Mouse (Mus musculus) mouse embryonic stem cell (cell line): Measurements from ENCODE around the gene Dgat2.

Source experiments
- in situ Hi-C, 2 experiments: fragments of 300-500 bp; cut with MboI; formaldehyde crosslinking; loops; 1 replicate in 1 of 2; 3 replicates in 1 of 2; pipeline ENCODE4 v1.14.3; 2019 to 2020; ENCODE audit warnings: low sequenced_read_pairs in 2 of 2, low pct_unique_long_range_greater_than_20kb in 1 of 2, mixed read lengths in 1 of 2; ENCODE audit not compliant: unreplicated experiment in 1 of 2

The Dgat2 gene

GRCm38 (mm10) chr7:99147494-99147893 is 35.0 kb downstream of the Dgat2 start:
- in situ Hi-C loops: no loop called here

GRCm38 (mm10) chr7:99146906-99147305 is 35.6 kb downstream of the Dgat2 start:
- in situ Hi-C loops: no loop called here

GRCm38 (mm10) chr7:99146011-99146410 is 36.5 kb downstream of the Dgat2 start:
- in situ Hi-C loops: no loop called here

- in situ Hi-C loops: no loop called here
Observed at GRCm38 (mm10) chr7:99144616-99145015, 37.9 kb downstream of the Dgat2 start.

- in situ Hi-C loops: no loop called here
Observed at GRCm38 (mm10) chr7:99143244-99143643, 39.3 kb downstream of the Dgat2 start.

- in situ Hi-C loops: no loop called here
Observed at GRCm38 (mm10) chr7:99141919-99142606, 40.5 kb downstream of the Dgat2 start.

GRCm38 (mm10) chr7:99140984-99141918 is 41.3 kb downstream of the Dgat2 start, which contains the start of gene Uvrag:
Gene Uvrag (minus strand): TSS chr7:99141141.
- in situ Hi-C loops: no loop called here

- in situ Hi-C loops: no loop called here
Observed at GRCm38 (mm10) chr7:99140511-99140910, 42.0 kb downstream of the Dgat2 start.

GRCm38 (mm10) chr7:99139841-99140491 is 42.6 kb downstream of the Dgat2 start:
- in situ Hi-C loops: no loop called here

GRCm38 (mm10) chr7:99137541-99137940 is 45.0 kb downstream of the Dgat2 start:
- in situ Hi-C loops: no loop called here

- in situ Hi-C loops: no loop called here
Observed at GRCm38 (mm10) chr7:99136789-99137188, 45.7 kb downstream of the Dgat2 start.

- in situ Hi-C loops: no loop called here
Observed at GRCm38 (mm10) chr7:99133811-99134402, 48.6 kb downstream of the Dgat2 start.

- in situ Hi-C loops: no loop called here
Observed at GRCm38 (mm10) chr7:99132597-99132996, 49.9 kb downstream of the Dgat2 start.

- in situ Hi-C loops: no loop called here
Observed at GRCm38 (mm10) chr7:99131819-99132353, 50.6 kb downstream of the Dgat2 start.

GRCm38 (mm10) chr7:99128965-99129364 is 53.6 kb downstream of the Dgat2 start:
- in situ Hi-C loops: no loop called here

- in situ Hi-C loops: no loop called here
Observed at GRCm38 (mm10) chr7:99128020-99128950, 54.2 kb downstream of the Dgat2 start.

- in situ Hi-C loops: no loop called here
Observed at GRCm38 (mm10) chr7:99126057-99126456, 56.5 kb downstream of the Dgat2 start.
